Mouse (Mus musculus) adrenal gland, adult (tissue): ENCODE data around the gene Olfr199.
"Not testable (repeated sequence)": the region's sequence is repeated elsewhere in the genome, so short reads cannot be mapped to it uniquely, and the experiment has no call there.

Experiments used
- DNase-seq, 2 experiments: peaks; one replicate each; pipeline ENCODE4 v3.0.0; 2022 to 2023; ENCODE audit warnings: low spot score in 1 of 2; ENCODE audit not compliant: inconsistent age in 2 of 2

Olfr199 gene

DNA sequence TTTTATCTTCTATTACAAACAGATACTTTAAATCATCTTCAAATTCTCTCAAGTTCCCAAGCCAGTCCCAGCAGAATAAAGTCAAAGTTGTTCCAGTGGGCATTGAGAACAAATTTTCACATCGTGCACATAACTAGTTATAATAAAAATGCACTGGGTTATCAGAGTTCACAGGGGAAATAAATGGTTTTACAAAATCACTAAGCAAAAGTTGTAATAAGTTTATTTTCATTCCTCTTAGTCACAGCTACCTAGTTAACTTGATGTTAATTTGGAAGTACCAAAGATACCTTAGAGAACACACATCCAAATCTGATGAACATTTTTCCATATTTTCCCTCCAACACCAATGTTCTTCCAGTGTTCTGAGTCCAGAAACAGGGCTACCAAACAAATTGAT, at the start of gene Olfr199:
Gene Olfr199, minus strand, starts transcription at position 101 of the 400 bp plus-strand sequence.
- not testable (repeated sequence) for DNase-seq

DNA sequence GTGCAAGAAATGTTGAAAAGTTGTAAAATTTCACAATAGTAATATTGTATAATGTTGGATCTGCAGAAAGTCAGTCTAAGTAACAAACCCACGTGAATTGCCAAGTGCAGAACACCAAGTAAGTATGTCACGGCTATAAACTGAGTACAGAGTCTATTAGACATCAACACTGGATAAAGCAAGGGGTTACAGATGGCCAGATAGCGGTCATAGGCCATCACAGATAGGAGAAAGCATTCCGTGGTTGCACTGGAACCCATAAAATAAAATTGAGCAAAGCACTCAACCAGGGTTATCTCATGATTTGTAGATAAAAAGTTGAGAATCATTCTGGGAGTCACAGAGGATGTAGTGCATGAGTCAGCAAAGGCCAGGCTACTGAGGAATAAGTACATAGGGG, 49.5 kb upstream of the Olfr199 start:
- DNase-seq: not testable (repeated sequence)

DNA sequence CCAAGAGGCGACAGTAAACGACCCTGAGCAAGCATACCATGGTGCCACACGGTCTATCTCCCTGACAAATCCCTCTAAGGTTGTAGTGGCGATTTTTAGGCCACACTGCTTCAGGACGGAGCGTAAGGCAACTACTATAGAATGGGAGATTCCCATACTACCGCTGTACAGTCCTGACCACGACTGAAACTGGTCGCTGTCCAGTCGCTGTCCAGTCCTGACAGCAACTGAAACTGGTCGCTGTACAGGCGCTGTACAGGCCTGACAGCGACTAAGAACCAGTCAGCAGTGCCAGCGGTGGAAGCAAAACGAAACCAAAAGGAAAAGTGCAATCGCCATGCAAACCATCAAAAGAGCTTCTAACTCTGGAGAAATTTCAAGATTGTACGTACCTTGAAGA, 30.1 kb upstream of the Olfr199 start:
- no peak for DNase-seq

DNA sequence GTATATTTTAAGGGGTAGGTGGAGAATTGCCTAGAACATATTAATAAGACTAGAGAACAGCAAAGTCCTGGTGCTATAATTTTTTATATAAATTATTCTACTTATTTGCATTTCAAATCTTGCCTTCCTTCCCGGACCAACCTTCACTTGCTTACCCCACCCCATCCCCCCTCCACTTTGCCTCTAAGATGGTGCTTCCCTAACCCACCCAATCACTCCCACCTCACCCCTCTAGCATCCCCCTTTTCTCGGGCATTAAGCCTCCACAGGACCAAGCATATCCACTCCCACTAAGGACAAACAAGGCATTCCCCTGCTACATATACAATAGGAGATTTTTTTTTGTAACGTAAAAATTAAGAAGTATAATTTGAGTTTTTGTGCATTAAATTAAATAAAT, 1.7 kb downstream of the Olfr199 start:
- not testable (repeated sequence) for DNase-seq

DNA sequence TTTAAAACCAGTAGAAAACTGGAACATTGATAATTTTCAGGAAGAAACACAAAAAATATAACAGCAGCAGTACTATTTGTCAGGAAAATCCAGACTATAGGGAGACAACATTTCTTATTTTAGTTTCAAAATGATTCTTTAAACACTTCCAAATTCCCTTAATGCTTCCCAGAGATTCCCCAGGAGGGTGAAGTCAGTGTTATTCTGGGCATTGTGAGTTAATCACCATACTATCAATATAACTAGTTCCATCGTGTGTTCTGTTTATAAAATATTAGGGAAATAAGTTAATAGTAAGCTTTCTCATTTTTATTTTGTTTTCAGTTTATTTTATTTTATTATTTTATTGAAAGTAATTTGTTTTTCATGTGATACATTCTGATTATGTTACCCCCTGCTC, 16.1 kb downstream of the Olfr199 start, which contains the start of gene Olfr198:
Gene Olfr198, minus strand, starts transcription at position 101 of the 400 bp plus-strand sequence.
- DNase-seq: not testable (repeated sequence)

DNA sequence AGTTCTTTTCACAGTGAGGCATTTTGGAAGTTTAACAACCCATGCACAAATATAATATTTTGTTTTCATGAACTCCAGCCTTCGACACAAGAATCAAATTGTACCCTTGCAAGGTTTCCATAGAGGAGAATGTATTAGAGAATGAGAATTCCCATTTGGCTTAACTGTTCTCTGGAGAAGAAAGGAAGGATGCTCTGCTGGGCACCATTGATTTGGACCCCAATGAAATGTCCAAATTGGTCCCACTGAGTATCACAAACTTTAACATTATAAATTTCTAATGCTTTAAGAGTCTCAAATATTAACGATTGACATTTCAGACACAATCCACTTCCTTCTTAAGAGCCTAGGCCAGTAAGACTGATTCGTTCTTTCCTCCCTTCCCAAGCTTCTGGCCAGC, 49.2 kb downstream of the Olfr199 start, which contains the start of gene Olfr196:
Gene Olfr196, minus strand, starts transcription at position 101 of the 400 bp plus-strand sequence.
- no peak for DNase-seq
